Mouse (Mus musculus): ENCODE results near the gene Tent5b.
A peak's percentile ranks its signal among the peaks of the same experiment; 100 is the strongest.

Tent5b gene

DNA sequence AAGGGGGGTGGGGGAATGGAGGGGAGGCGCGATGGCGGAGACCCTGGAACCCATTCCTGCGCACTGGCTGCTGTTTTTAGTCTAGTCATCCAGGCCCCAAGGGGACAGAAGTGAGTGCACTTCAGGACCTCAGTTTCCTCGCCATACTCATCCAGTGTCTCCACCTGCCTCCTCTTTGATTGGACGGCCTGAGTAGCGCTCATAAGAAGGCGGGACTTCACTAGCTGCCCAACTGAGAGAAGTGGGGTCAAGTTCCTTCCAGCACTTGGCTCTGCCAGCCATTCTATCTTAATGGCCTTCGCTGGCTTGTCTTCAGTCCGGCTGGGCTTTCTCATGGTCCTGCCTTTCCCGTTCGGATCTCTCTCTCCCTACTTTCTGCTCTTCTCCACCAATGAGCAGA lies 10.8 kb upstream of the Tent5b start:
- DNase-seq (ENCODE audit: low spot score in 2 of 2) = no peak

DNA sequence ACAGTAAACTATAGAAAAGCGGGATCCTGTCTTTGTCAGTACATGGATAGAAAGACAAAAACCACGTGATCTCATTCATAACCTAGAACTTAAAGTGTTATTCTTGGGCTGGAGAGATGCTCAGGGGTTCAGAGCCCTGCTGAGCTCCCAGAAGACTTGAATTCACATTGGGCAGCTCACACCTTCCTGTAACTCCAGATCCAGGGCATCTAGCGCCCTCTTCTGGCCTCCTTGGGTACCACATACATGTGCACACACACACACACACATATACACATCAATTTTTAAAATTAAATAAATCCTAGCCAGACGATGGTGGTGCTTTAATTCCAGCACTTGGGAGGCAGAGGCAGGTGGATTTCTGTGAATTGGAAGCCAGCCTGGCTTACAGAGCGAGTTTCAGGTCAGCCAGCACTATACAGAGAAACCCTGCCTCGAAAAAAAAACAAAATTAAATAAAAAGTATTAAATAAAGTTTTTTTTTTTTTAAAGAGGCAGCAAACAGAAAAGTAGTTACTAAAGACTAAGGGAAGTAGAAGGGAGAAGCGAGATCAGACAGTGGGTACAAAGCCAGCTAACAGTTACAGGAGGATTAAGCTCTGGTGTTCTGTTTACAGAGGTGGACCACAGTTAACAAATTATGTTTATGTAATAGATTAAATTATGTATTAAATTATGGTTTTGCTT lies 8.7 kb upstream of the Tent5b start:
- DNase-seq (ENCODE audit: low spot score in 2 of 2) = no peak

- DNase-seq (ENCODE audit: low spot score in 2 of 2) = no peak
Measured at GRCm38 (mm10) chr4:133473833-133474232, 6.1 kb upstream of the Tent5b start.

DNA sequence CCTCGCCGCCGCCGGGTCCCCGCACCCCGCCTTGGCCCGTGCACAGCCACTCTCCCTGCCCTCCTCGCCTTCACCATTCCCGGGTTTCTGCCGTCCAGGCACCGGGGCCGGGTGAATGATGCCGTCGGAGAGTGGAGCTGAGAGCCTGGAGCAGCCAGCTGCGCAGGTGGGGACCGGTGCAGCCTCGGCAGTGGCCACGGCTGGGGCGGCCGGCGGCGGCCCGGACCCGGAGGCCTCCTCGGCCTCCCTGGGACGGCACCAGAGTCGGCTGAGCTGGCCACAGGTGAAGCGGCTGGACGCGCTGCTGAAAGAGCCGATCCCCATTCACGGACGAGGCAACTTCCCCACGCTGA lies 229 bp downstream of the Tent5b start:
- DNase-seq (ENCODE audit: low spot score in 2 of 2) = no peak

GRCm38 (mm10) chr4:133480754-133481153 lies 822 bp downstream of the Tent5b start:
- DNase-seq (ENCODE audit: low spot score in 2 of 2) = no peak

DNA sequence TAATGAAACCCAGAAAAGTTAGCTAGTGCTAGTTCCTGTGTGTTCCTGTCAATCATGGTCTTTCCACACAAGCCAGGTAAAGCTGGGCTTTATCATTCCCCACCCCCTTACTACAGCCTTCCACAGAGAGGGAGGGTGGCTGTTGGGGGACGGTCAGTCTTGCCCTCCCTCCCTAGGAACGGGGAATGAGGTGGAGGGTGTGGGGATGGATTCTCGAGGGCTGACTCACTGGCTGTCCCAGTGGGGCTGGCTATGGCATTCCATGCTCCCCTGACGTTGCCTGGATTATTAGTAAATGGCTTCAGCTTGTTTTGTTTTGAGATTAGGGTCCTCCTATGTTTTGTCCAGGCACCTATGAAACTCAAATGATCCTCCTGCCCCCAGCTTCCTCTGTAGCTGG lies 1.6 kb downstream of the Tent5b start:
- DNase-seq (ENCODE audit: low spot score in 2 of 2) = no peak

GRCm38 (mm10) chr4:133482479-133482878 lies 2.5 kb downstream of the Tent5b start:
- no peak for DNase-seq (ENCODE audit: low spot score in 2 of 2)

GRCm38 (mm10) chr4:133484266-133485025 lies 4.5 kb downstream of the Tent5b start:
- peak in 1 of 2 experiments; percentile 64 for DNase-seq (ENCODE audit: low spot score in 2 of 2)

GRCm38 (mm10) chr4:133485691-133486425 lies 5.9 kb downstream of the Tent5b start:
- DNase-seq (ENCODE audit: low spot score in 2 of 2) = no peak

DNA sequence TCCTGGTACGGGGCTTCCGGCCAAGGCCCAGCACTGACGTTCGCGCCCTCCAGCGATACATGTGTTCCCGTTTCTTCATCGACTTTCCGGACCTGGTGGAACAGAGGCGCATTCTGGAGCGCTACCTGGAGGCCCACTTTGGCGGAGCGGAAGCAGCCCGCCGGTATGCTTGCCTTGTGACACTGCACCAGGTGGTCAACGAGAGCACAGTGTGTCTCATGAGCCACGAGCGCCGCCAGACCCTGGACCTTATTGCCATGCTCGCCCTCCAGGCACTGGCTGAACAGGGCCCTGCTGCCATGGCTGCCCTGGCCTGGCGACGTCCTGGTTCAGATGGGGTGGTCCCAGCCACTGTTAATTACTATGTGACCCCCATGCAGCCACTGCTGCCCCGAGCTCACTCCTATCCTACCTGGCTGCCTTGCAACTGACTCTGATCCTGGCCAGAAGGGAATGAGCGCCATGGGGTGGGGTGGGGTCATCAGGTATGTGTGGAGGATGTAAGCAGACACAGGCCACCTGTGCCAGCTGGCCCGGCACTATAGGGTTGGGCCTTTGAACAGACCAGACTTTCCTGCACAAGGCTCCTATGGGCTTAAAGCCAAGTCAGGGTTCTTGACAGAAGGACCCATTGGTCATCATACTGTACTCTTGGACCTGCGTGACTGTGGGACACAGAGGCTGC lies 6.9 kb downstream of the Tent5b start:
- DNase-seq (ENCODE audit: low spot score in 2 of 2) = no peak

DNA sequence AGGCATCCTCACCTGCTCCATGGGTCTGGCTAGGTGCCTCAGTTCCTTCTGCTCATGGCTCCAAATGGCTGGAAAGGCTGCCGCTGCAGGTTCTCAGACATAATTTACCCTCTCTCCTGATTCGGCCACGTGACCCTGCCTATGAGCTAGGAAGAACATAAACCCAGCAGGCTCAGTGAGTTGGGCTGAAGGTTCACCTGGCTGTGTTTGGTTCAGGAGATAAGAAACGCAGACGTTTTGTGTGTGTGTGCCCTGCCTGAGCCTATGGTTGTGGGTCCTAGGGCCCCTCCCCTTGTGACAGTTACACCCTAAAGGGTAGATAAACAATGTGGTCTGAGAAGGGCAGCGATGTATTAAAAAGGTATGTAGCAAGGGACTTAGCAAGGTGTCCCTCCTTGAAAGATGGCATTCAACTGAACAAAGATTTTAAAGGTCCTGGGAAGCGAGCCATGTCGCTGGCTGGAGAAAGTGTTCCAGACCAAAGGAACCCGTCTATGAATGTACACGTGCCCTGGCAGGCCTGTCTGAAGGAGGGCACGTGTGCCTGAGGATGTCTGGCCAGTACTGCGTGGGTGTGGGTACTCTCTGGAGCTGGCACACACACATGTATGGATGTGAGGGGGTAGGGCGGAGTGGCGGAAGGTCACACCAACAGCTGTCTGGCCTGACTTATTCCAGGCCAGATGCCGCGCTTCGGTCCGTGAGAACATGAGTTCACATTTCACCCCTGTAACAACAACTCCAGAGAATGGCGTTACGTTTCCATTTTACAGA lies 8.9 kb downstream of the Tent5b start:
- DNase-seq (ENCODE audit: low spot score in 2 of 2) = no peak

- no peak for DNase-seq (ENCODE audit: low spot score in 2 of 2)
Measured at GRCm38 (mm10) chr4:133489489-133490245, 9.7 kb downstream of the Tent5b start.

DNA sequence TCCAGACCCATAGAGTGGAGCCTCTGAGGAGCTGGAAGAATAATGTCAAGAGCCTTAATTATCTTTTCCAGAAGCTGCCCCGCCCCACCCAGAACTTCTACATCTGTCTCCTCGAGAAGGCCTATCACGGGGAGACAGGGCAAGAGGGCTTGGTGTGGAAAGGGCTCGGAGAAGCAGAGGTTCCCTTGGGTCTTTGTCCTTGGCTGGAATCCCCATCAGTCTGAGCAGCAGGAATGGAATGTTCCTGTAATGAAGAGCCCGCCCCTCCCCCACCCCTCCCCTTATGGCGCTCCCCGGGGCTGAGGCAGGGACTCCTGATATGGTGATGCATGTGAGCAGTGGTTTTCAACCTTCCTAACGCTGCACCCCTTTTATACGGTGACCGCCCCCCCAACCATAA lies 11.9 kb downstream of the Tent5b start:
- DNase-seq (ENCODE audit: low spot score in 2 of 2) = no peak

DNA sequence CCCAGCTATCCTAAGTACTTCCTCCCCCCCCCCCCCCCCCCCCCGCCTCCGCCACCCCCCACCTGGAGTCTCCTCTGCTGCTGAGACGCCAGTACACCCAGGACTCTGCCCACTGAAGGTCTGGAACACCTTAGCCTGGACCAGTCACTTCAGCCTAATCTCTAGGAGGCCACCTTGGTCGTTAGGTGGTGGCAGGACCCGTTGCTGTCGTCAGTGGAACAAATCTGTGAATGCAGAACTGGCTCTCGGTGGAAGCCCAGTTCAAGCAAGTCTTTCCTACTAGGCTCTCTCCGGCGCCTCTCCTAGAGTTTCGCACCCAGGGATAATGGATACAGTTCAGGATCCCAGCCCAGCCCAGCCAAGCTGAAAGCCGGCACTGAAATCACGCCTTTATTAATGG lies 14.0 kb downstream of the Tent5b start:
- DNase-seq (ENCODE audit: low spot score in 2 of 2) = no peak

GRCm38 (mm10) chr4:133494432-133494831 lies 14.5 kb downstream of the Tent5b start:
- DNase-seq (ENCODE audit: low spot score in 2 of 2) = peak; percentile 85 to 89

- no peak for DNase-seq (ENCODE audit: low spot score in 2 of 2)
Measured at GRCm38 (mm10) chr4:133494867-133495266, 14.9 kb downstream of the Tent5b start.

DNA sequence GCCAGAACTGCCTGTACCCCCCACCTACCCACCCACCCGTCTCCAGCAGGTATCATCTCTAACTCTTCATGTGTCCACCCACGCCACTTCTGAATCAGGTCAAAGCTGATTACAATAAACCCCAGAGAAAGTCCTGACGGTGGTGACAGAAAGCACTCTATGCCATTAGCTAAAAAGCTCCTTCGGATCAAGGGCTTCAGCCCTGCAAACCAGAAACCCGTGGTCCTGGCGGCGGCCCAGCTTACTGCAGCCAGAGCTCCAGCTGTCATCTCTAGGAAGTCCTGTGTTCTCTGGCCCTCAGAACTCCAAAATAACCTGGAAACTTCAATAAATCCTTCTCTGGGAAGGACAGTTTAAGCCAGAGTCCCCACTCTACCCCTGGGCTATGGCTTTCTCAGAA lies 15.8 kb downstream of the Tent5b start:
- DNase-seq (ENCODE audit: low spot score in 2 of 2) = no peak

GRCm38 (mm10) chr4:133496738-133497445 lies 17.0 kb downstream of the Tent5b start:
- no peak for DNase-seq (ENCODE audit: low spot score in 2 of 2)

DNA sequence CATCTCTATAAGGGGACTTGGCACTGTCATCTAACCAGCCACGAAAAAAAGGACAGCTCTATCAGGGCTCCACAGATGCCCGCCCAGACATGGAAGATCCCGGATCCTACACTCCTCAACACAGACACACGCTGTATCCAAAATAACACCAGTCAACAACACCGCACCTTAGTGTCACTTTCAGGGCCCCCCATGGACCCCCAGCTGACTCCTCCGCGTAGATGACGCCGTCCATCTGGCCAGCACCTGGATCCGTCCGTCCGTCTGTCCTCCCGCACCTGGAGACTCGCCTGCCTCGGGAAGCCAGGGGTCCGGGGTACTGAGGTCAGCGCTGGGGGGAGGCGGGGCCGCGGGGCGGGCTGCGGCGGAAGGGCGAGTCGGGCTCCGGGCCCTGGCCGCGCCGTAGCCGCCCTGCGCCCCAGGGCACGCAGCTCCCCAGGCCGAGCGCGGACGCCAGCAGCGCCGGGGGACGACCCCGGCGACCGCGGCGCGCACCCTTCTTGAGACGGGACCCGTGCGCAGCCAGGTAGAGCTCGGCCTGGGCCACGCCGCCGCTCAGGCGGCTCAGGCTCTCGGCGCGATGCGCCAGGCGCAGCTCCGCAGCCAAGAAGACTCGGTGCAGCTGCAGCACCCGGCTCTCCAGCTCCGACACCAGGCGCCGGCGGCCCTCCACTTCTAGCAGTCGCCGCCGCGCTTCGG lies 17.7 kb downstream of the Tent5b start:
- no peak for DNase-seq (ENCODE audit: low spot score in 2 of 2)

Data from urinary bladder, adult 18-20 months (tissue).